Mouse (Mus musculus): Measurements from ENCODE around the gene Fbxo24.

The Fbxo24 gene

DNA sequence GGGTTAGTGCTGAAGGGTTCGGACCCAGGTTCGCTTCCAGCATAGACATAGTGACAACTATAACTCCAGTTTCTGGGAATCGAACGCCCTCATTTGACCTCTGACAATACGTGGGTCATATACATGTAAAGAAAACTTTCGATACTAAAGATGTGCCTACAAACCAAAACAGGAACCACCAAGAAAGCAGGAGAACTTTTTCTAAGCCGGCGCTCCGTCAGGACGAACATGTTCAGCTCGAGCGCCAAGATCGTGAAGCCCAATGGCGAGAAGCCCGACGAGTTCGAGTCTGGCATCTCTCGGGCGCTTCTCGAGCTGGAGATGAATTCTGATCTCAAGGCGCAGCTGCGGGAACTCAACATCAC, 27.5 kb downstream of the Fbxo24 start:
- DNase-seq (ENCODE audit: low read depth, low spot score), result peak; percentile 74

- DNase-seq (ENCODE audit: low read depth, low spot score), result peak; percentile 99
Measured at GRCm38 (mm10) chr5:137600619-137601364, 28.0 kb downstream of the Fbxo24 start, which contains the start of gene Mospd3. Mospd3 (minus strand) TSS chr5:137601058.

DNA sequence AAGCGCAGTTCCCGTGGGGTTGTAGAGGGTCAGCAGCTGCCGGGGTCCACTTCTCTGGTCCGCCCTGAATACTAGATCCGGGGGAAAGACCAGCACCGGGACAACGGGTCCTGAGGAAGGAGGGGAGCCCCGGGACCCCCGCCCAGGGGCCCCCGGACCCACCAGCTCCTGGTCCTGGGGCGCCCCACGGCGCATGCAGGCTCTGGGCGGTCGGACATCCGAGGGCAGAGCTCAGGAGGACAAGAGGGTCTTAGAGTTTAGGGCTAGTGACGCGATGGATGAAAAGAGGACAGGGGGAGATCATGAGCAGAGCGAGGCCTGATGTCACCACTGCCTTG, 28.6 kb downstream of the Fbxo24 start:
- no peak for DNase-seq (ENCODE audit: low read depth, low spot score)

GRCm38 (mm10) chr5:137599600-137599999, 29.2 kb downstream of the Fbxo24 start:
- DNase-seq (ENCODE audit: low read depth, low spot score), result no peak

- no peak for DNase-seq (ENCODE audit: low read depth, low spot score)
Measured at GRCm38 (mm10) chr5:137598100-137598826, 30.5 kb downstream of the Fbxo24 start.

DNA sequence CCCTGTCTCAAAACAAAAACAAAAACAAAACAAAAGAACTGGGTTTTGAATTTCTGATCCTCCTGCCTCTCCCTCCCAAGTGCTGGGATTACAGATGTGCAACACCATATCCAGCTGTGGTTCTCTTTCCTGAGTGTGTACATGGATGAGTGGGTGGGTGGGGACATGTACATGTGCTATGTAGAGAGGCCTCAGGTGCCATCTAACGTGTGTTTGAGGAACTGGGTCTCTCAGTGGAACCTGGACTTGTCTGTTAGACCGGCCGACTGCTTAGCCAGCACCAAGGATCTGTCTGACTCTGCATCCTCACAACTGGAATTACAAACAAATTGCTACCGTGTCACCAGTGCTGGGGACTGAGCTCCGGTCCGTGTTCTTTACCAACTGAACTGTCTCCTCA, 31.2 kb downstream of the Fbxo24 start:
- no peak for DNase-seq (ENCODE audit: low read depth, low spot score)

DNA sequence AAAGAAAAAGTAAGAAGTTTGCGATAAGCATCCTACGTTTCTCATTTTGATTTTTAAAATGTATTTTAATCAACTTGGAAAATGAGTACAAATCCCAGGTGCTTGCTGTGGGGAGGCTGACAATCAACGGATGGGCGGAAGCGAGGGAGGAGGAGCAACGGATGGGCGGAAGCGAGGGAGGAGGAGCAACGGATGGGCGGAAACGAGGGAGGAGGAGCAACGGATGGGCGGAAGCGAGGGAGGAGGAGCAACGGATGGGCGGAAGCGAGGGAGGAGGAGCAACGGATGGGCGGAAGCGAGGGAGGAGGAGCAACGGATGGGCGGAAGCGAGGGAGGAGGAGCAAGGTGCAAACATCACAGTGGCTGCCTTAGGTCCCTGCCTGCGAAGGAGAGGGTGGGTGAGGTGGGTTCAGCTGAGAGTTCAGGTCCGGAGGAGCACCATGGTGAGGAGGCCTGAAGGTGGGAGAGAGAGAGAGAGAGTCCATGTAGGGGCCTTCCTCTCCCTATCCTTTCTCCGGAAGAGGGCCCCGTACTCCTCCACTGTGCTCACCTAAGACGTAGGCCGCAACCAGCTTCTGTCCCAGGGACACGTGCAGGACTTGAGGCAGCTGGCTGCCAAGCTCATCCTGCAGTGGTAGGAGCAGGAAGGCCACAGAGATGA, 32.1 kb downstream of the Fbxo24 start:
- DNase-seq (ENCODE audit: low read depth, low spot score), result peak; percentile 80

DNA sequence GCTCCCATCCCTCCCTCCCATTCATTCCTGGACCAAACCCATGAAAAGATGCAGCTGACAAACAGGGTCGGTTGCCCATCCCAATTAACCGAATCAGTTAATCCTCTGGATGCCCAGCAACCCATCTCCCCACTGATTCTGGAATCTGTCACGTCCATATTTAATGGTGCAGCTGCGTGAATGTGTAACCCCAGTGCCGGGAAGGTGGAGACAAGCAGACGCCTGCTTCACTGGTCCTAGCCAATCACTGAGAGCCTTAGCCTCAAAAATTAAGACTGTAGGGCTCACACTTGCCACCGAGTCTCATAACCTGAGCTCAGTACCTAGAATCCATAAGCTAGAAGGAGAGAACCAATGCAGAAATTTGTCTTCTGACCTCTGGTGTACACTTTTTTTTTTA, 32.9 kb downstream of the Fbxo24 start:
- DNase-seq (ENCODE audit: low read depth, low spot score), result no peak

DNA sequence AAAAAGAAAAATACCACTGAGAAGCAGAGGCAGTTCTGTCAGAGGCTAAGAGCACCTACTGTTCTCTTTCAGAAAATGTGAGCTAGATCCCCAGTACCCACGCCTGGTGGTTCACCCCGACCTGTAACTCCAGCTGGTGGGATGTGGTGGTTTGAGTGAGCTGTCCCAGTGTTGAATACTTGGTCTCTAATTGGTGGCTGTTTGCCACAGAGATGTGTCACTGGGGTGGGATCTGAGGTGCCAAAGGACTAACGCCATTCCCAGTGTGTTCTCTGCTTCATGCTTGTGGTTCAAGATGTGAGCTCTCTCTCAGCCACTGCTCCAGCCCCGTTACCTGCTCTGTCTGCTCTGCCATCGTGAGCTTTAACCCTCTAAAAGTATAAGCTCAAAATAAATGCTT, 38.3 kb downstream of the Fbxo24 start:
- DNase-seq (ENCODE audit: low read depth, low spot score), result no peak

GRCm38 (mm10) chr5:137584976-137585375, 43.8 kb downstream of the Fbxo24 start:
- peak; percentile 89 for DNase-seq (ENCODE audit: low read depth, low spot score)

DNA sequence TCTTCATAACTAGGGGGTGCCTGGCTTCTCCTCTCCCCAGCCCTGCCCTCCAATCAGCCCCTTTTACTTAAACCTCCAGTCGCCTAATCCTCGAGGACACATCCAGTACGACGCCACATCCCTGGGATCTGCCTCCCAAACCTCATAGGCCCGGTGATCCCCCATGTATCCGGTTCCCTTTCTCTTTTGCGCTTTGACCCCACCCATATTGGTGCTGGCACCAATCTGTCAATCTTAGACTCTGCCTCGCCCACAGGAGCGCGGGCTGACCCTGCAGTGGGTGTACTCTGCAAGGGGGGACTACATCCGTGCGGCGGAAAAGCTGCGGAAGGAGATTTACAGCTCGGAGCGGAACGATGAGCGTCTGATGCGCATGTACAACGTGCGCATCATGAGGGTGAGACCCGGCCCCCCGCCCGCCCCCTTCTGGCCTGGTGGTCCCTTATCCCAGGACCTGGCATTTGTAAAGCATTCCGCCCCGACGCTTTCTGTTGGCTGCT, 45.1 kb downstream of the Fbxo24 start:
- peak; percentile 40 for DNase-seq (ENCODE audit: low read depth, low spot score)

DNA sequence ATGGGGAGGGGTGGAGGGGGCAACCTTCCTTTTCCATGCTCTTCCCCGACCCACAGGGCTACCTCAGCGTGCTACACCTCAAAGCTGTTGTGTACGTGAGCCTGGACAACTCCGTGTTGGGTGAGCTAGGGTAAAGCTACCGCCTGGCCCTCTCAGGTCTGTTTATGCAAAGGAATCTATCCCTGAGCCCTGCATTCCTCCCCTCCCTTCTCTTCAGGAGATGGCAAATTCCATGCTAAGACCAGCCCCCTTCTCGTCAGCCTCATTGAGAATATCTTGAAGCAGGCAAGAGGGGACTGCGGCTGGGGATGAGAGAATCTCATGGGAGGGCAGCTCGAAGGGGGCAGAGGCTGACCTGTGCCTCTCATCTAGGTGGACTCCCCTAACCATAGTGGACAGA, 46.1 kb downstream of the Fbxo24 start:
- peak; percentile 48 for DNase-seq (ENCODE audit: low read depth, low spot score)

GRCm38 (mm10) chr5:137580246-137580645, 48.6 kb downstream of the Fbxo24 start:
- no peak for DNase-seq (ENCODE audit: low read depth, low spot score)

DNA sequence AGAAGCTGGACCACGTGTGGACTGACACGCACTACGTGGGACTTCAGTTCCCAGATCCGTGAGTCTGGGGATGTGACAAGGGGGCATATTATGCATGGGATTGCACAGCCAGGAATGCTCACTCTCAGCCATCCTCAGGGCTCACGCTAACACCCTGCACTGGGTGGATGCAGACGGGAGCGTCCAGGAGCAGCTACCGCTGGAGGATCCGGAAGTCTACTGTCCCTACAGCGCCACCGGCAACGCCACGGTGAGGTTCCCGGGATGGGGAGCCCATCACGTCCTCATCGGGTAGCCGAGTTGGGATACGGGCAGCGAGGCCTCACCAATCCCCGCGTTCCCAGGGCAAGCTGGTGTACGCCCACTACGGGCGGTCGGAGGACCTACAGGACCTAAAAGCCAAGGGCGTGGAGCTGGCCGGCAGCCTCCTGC, 54.3 kb downstream of the Fbxo24 start:
- DNase-seq (ENCODE audit: low read depth, low spot score), result no peak

GRCm38 (mm10) chr5:137570691-137571586, 57.9 kb downstream of the Fbxo24 start:
- no peak for DNase-seq (ENCODE audit: low read depth, low spot score)

DNA sequence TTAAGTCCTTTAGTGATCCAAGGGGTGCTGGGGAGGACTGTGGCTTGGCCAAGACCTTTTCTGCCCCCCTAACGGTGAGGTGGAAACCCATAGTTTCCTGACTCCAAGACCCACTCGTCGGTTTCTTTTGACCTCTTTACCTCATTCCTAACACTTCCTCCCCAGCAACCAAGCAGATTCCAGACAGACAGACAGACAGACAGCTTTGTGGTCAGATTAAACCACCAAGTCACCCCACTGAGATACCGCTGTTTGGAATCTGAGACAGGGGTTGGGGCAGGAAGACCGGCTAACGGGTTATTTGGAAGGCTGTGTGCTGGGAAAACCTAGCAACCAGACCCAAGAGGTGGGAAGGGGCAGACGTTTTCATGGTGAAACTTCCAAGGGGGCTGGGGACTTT, 58.6 kb downstream of the Fbxo24 start:
- no peak for DNase-seq (ENCODE audit: low read depth, low spot score)

DNA sequence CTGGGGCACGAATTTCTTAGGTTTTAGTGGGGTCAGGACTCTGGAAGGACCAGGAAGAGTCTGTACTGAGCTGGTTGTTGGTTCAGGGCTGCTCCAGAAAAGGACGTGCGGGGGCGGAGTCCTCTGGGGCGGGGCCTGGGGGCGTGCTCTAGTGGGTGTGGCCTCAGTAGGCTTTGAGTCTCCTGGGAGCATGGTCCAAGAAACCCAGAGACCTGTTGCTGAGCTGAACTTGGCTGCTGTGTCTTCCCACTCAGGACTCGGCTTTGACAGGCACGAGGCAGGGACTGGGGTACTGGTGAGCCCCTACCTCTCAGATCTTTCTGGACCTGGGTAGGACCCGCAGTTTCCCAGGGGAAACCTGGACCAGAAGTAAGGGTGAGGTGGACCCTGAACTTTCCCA, 59.1 kb downstream of the Fbxo24 start, which contains the start of gene Tfr2:
TSS of gene Tfr2 (plus strand) at position 176 of the 400 bp plus-strand sequence.
- peak; percentile 88 for DNase-seq (ENCODE audit: low read depth, low spot score)

- DNase-seq (ENCODE audit: low read depth, low spot score), result peak; percentile 14
Measured at GRCm38 (mm10) chr5:137569031-137569430, 59.8 kb downstream of the Fbxo24 start.

DNA sequence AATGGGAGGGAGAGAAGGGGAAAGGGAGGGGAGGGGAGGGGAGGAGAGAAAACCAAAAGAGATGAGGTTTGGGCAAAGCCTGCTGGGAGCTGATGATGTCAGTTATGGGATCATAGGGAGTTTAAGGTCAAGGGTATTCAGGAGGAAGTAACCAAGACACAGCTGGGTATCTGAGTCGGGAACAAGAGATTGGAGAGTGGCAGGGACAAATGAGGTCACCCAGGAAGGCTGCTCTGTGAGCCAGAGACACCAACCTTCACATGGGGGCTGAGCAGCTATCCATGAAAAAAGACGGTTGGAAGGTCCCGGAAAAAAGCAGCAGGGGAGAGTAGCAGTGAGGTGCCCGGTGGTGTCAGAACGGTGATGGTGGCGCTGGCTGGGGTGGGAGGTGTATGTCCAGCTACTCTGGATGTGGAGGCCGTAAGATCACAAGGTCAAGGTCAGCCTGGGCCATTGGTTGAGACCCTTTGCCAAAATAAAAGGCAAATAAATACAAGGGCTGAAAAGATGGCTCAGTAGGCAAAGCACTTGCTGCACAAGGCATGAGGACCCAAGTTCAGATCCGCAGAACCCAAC, 60.5 kb downstream of the Fbxo24 start:
- DNase-seq (ENCODE audit: low read depth, low spot score), result peak; percentile 50

DNA sequence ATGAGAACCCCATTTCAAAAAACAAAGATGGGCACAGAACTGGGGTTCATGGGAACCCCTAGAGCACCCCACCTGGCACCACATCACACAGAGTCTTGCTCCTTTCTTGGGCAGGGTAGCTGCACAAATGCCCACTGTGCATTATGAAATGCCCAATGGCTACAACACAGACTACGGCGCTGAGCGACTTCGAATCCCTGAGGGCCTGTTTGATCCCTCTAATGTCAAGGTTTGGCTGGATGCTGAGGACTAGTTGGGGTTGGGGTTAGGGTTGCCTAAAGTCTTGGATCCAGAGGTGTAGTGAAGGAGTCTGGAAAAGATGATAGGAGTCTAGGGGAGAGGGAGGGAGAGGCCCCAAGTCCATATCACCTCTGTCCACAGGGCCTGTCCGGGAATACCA, 62.4 kb downstream of the Fbxo24 start:
- DNase-seq (ENCODE audit: low read depth, low spot score), result no peak

DNA sequence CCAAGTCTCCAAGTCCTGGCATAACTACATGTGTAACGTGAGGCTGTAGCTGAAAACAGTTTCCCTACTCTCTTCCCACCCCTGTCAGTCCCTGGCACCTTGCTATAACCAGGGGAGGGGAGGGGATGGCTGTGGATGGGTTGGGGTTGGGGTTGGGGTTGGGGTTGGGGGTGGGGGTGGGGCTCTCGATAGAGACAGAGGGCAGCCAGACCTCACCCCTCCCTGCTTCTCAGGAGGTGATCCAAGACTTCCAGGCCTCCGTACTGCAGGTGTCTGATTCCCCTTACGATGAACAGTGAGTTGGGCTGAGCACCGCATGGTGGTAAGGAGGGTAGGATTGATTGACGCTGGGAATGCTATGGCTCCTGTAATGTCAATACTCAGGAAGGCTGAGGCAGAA, 63.1 kb downstream of the Fbxo24 start:
- no peak for DNase-seq (ENCODE audit: low read depth, low spot score)

All from ZHBTc4 (cell line).